Mouse (Mus musculus) lung, adult 2 months (tissue): Measurements from ENCODE around the gene Mtf2.

Source experiments
- CTCF ChIP-seq: fragments of 200-500 bp; IDR thresholded peaks from 2 replicates; pipeline ENCODE4 v1.5.1; 2011; ENCODE audit warnings: mild to moderate bottlenecking, low read length, control low read depth; ENCODE audit not compliant: insufficient read depth
- POLR2A ChIP-seq: fragments of 200-500 bp; IDR thresholded peaks from 2 replicates; pipeline ENCODE4 v1.6.1; 2011; ENCODE audit warnings: low read depth, mild to moderate bottlenecking, control low read depth, low read length, borderline replicate concordance; ENCODE audit errors: extremely low read depth

GRCm38 (mm10) chr5:108042061-108042460 lies 23.4 kb upstream of the Mtf2 start:
- TF ChIP-seq CTCF (no peak), POLR2A (no peak)
